Mouse (Mus musculus): ENCODE results near the gene Zfp462.

GRCm38 (mm10) chr4:54972827-54973560 lies 28.1 kb downstream of the Zfp462 start:
- TF ChIP-seq CTCF (IDR thresholded peaks at IDR 0.05; ENCODE audit: insufficient read depth, low read depth, low read length) (no peak), POLR2A (IDR thresholded peaks at IDR 0.05; ENCODE audit: insufficient read depth, low read depth, low read length) (no peak)
